Mouse (Mus musculus) E14TG2a.4 (cell line): ENCODE measurements around the gene Rab23.

Experiments
- CTCF ChIP-seq: conservative IDR thresholded peaks from 2 replicates; pipeline ENCODE4 v1.5.1; 2014; ENCODE audit warnings: low read length
- NANOG ChIP-seq: IDR thresholded peaks from 2 replicates; pipeline ENCODE4 v1.6.1; 2014; ENCODE audit warnings: borderline replicate concordance, low read length, mixed read lengths

GRCm38 (mm10) chr1:33758488-33758887 is 38.8 kb downstream of the Rab23 start:
- TF ChIP-seq CTCF (no peak), NANOG (no peak)
